Mouse (Mus musculus) limb, embryonic 15.5 days (tissue): ENCODE measurements at regions not wholly inside any gene's neighbourhood (a gene's known extent, or its start where the extent isn't known, plus 50 kb on each side); places are given as distances from the start of the nearest gene placed in this dataset.
A peak's percentile ranks its signal among the peaks of the same experiment; 100 is the strongest.

Source experiments
- ATAC-seq: fragments of 200-750 bp; cut with Nextera tagmentation; 2 replicates; pipeline ENCODE4 v1.8.0; 2017; ENCODE audit warnings: low read depth, moderate TSS enrichment; ENCODE audit not compliant: insufficient number of reproducible peaks, low FRiP score, low TSS enrichment
- H3K27ac ChIP-seq: fragments of 300-500 bp; sonication (generic); 2 replicates; pipeline ENCODE4 v1.5.1; 2015; ENCODE audit warnings: moderate library complexity, mild to moderate bottlenecking, inconsistent platforms
- H3K27me3 ChIP-seq: fragments of 300-500 bp; sonication (generic); 2 replicates; pipeline ENCODE4 v1.6.1; 2015; ENCODE audit warnings: inconsistent platforms
- H3K36me3 ChIP-seq: fragments of 300-500 bp; sonication (generic); 2 replicates; pipeline ENCODE4 v1.6.1; 2015; ENCODE audit warnings: inconsistent platforms
- H3K4me1 ChIP-seq: fragments of 300-500 bp; sonication (generic); 2 replicates; pipeline ENCODE4 v1.6.1; 2015; ENCODE audit warnings: inconsistent platforms
- H3K4me2 ChIP-seq: fragments of 300-500 bp; sonication (generic); 2 replicates; pipeline ENCODE4 v1.6.1; 2015; ENCODE audit warnings: mild to moderate bottlenecking, inconsistent platforms
- H3K4me3 ChIP-seq: fragments of 300-500 bp; sonication (generic); 2 replicates; pipeline ENCODE4 v1.5.1; 2015; ENCODE audit warnings: mild to moderate bottlenecking, inconsistent platforms
- H3K9ac ChIP-seq: fragments of 300-500 bp; sonication (generic); 2 replicates; pipeline ENCODE4 v1.6.1; 2015; ENCODE audit warnings: inconsistent platforms
- H3K9me3 ChIP-seq: fragments of 300-500 bp; sonication (generic); 2 replicates; pipeline ENCODE4 v1.6.1; 2016; ENCODE audit warnings: inconsistent platforms
- WGBS: fragments of 180-500 bp; shearing (Covaris S2); methylation state at CpG from one replicate; pipeline ENCODE4 v1.1.7; 2015; 5-methylcytosine and 5-hydroxymethylcytosine counted together

DNA sequence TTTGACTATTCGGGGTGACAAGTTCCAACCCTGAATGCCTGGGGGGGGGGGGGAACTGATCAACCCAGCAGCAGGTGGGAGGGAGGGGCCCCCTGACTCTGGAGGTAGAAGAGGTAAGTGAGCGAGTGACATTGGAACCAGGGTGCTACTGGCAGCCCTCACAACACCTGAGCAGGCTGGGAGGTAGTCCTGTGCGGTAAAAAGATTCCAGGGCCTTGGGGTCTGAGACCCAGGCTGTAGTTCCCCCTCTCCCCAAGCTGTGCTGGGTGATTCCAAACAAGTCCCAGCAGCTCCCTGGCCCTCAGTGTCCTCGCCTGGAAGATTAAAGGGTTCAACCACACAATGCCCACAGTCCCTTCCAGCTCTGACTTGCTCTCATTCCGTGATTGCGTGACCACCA, 240.4 kb downstream of the 3110018I06Rik start:
- H3K4me3 ChIP-seq: no peak overlapping the region
- no peak; the same call in 1 of the 2 replicates for ATAC-seq
- H3K27ac ChIP-seq: no peak overlapping the region
- H3K4me1 ChIP-seq: peaks cover 8% of the 10 kb centered on the region
- no peak overlapping the region for H3K9ac ChIP-seq
- H3K27me3 ChIP-seq: 0 out of 2 replicates have a peak, but pooled peaks cover under 1% of the 10 kb centered on the region
- no peaks in the 10 kb centered on the region for H3K36me3 ChIP-seq
- H3K4me2 ChIP-seq: no peak overlapping the region
- 71% methylated on average over 6 of the region's 6 CpGs for WGBS
- no peaks in the 10 kb centered on the region for H3K9me3 ChIP-seq

GRCm38 (mm10) chr12:107729301-107729700, 240.9 kb downstream of the 3110018I06Rik start:
- Histone ChIP-seq H3K9ac (no peak overlapping the region), H3K4me3 (no peak overlapping the region), H3K4me2 (no peak overlapping the region), H3K9me3 (no peaks in the 10 kb centered on the region), H3K36me3 (no peaks in the 10 kb centered on the region), H3K27me3 (0 out of 2 replicates have a peak, but pooled peaks cover 3% of the 10 kb centered on the region), H3K27ac (no peak overlapping the region), H3K4me1 (peaks cover 5% of the 10 kb centered on the region; the same call in 1 of the 2 replicates)
- 72% methylated on average over 11 of the region's 11 CpGs for WGBS
- no peak for ATAC-seq

GRCm38 (mm10) chr12:107730940-107731339, 242.5 kb downstream of the 3110018I06Rik start:
- no peaks in the 10 kb centered on the region for H3K9me3 ChIP-seq
- no peak overlapping the region for H3K27ac ChIP-seq
- H3K4me1 ChIP-seq: 0 out of 2 replicates have a peak, but pooled peaks cover 3% of the 10 kb centered on the region
- no peak for ATAC-seq
- H3K4me3 ChIP-seq: no peak overlapping the region
- WGBS: 67% methylated on average over 4 of the region's 4 CpGs
- H3K36me3 ChIP-seq: no peaks in the 10 kb centered on the region
- H3K9ac ChIP-seq: no peak overlapping the region
- no peak overlapping the region for H3K4me2 ChIP-seq
- H3K27me3 ChIP-seq: 0 out of 2 replicates have a peak, but pooled peaks cover 3% of the 10 kb centered on the region

- no peaks in the 10 kb centered on the region for H3K4me1 ChIP-seq
- no peak overlapping the region for H3K4me2 ChIP-seq
- H3K4me3 ChIP-seq: no peak overlapping the region
- H3K27ac ChIP-seq: no peak overlapping the region
- H3K9me3 ChIP-seq: no peaks in the 10 kb centered on the region
- ATAC-seq: no peak
- H3K36me3 ChIP-seq: no peaks in the 10 kb centered on the region
- WGBS: 80% methylated on average over 6 of the region's 6 CpGs
- H3K27me3 ChIP-seq: 0 out of 2 replicates have a peak, but pooled peaks cover 3% of the 10 kb centered on the region
- no peak overlapping the region for H3K9ac ChIP-seq
Measured at GRCm38 (mm10) chr12:107734536-107734935, 246.1 kb downstream of the 3110018I06Rik start.

DNA sequence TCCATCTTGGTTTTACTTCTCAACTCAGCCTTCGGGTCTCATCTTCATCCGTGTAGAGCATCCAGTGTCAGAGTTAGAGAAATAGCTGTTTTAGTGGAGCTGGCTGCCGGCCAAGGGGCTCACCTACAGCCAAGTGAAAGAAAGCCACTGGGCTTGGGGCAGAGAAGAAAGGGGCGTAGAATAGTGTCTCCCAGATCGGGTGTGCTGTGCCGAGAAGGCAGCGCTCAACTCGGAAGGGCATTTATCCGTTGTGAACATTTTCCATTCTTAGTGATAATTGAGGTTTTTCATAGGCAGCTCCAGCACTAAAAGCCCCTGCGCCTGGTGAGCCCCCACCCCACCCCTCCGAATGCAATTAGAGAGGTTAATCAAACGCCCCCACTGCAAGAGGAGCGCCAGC, 254.2 kb downstream of the 3110018I06Rik start:
- Histone ChIP-seq H3K27ac (no peak overlapping the region), H3K27me3 (no peaks in the 10 kb centered on the region), H3K4me2 (no peak overlapping the region)

GRCm38 (mm10) chr12:107744822-107745221, 256.4 kb downstream of the 3110018I06Rik start:
- 83% methylated on average over 8 of the region's 8 CpGs for WGBS

More for the DNA sequence above, 254.2 kb downstream of the 3110018I06Rik start:
- no peak for ATAC-seq
- 0 out of 2 replicates have a peak, but pooled peaks cover 7% of the 10 kb centered on the region for H3K4me1 ChIP-seq
- H3K36me3 ChIP-seq: no peaks in the 10 kb centered on the region
- H3K4me3 ChIP-seq: no peak overlapping the region
- H3K9me3 ChIP-seq: no peaks in the 10 kb centered on the region
- 47% methylated on average over 13 of the region's 13 CpGs for WGBS
- H3K9ac ChIP-seq: no peak overlapping the region

DNA sequence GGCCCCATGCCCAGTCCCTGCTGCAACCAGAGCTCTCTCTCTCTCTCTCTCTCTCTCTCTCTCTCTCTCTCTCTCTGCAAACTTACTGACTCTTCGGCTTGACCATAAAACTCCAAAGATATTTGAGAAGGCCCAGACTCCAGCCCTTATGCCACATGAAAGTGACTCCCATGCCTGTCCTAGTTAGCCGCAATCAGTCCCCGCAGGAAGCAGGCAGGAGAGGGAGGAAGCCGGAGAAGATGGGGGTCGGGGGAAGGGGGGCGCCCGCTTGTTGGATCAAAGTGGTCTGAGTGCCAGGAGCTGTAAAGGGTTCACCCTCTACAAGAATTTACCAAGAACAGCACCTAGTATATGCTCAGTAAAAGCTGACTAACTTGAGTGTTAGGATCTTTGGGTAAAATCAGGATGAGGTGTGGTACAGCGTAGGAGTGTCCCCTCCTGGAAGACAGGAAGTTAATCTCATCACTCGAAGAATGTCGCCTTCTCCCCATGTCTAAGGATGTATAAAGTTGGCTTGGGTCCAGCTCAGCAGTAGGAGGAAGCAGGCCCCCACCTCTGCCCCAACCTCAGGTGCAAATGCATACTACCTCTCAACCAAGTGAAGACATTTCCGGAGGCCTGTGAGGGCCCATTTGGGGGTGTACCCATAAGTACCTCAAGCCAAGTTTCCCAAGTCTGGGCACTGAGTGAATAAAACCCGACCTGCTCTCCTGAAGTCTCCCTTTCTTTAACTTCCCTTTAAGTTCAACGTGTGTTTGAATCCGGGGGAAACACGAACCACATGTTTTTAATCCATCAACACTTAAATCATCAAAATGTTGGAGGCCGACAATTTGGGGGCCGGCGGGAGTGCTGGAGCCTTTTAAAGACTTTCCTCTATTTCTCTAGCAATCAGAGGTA, 254.7 kb downstream of the Bcl11b start:
- H3K9me3 ChIP-seq: no peaks in the 10 kb centered on the region
- no peaks in the 10 kb centered on the region for H3K27me3 ChIP-seq
- H3K36me3 ChIP-seq: no peaks in the 10 kb centered on the region
- WGBS: 37% methylated on average over 18 of the region's 18 CpGs
- no peak overlapping the region for H3K9ac ChIP-seq
- H3K27ac ChIP-seq: peak overlapping the region; percentile 11; the same call in 1 of the 2 replicates
- H3K4me2 ChIP-seq: no peak overlapping the region
- peaks cover 35% of the 10 kb centered on the region for H3K4me1 ChIP-seq
- ATAC-seq: peak; percentile 25; the same call in 1 of the 2 replicates
- no peak overlapping the region for H3K4me3 ChIP-seq

More at GRCm38 (mm10) chr12:107744822-107745221, 256.4 kb downstream of the 3110018I06Rik start:
- Histone ChIP-seq H3K27me3 (no peaks in the 10 kb centered on the region), H3K36me3 (no peaks in the 10 kb centered on the region), H3K9ac (no peak overlapping the region), H3K9me3 (no peaks in the 10 kb centered on the region), H3K27ac (no peak overlapping the region), H3K4me3 (no peak overlapping the region), H3K4me1 (peaks cover 26% of the 10 kb centered on the region), H3K4me2 (no peak overlapping the region)
- no peak for ATAC-seq

DNA sequence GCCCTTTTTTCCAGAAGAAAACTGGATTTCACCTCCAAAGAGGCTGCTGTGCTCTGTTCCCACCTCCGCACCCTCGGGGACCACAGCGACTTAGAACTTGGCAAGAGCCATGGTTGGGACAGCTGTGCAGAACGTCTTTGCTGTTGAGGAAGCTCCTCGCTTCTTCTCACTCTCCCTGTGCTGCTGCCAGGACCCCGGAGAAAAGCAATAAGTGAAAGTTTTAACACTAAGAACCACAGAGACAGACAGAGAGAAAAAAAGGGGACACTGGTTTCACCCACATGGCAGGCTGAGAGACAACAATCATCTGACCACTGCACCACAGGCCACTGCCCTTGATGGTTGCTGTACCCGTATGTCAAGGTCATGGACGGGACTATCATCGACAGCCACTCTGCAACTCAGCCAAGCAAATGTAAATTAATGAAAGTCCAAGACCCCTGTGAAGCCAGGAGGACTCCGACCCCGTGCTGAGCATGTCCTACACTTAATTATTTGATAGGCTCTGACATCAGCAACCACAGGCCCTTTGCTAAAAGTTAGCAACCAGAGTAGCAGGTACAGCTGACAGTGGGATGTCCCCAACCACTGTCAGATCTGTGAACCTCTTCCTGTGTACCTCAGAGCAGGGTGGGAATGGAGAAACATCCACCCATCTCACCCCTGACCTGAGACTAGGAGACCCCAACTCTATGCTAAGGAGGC, 253.9 kb downstream of the Bcl11b start:
- WGBS: 41% methylated on average over 11 of the region's 11 CpGs
- no peak overlapping the region for H3K4me2 ChIP-seq

DNA sequence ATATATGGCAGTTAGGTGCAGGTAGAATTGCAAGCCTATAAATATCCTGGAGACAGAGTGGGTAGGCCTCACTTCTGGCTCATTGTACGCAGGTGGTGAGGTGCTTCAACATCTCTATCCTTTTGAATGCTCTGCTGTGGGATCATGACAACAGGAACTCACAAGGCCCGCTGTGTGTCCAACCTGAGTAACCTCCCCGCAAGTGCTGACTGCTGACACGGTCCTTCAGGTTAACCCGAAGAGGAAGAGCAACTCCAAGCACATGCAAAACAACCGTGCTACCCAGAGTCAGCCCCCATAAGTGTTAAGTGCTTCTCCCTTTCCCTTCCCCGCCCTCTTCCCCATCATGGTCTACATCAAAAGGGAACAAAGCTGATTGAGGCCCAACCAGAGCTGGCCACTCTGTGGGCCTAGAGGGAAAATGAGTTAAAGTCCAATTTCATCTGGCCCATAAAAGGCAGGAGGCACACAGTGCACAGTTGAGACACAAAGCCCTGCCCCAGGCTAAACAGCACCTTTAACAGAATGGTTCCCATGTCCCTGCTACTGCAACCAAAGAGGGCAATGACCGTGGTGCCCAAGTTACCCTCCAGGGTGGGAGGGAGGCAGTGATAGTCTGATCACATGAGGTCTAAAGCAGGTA, 253.0 kb downstream of the Bcl11b start:
- no peak for ATAC-seq
- Histone ChIP-seq H3K4me1 (peaks cover 35% of the 10 kb centered on the region), H3K36me3 (no peaks in the 10 kb centered on the region), H3K27me3 (no peaks in the 10 kb centered on the region), H3K9ac (no peak overlapping the region), H3K4me3 (no peak overlapping the region), H3K27ac (no peak overlapping the region), H3K9me3 (no peaks in the 10 kb centered on the region), H3K4me2 (no peak overlapping the region)
- WGBS: 69% methylated on average over 8 of the region's 8 CpGs

More for the DNA sequence above, 253.9 kb downstream of the Bcl11b start:
- no peaks in the 10 kb centered on the region for H3K27me3 ChIP-seq
- 0 out of 2 replicates have a peak overlapping the region, but pooled peaks have one; percentile 11 for H3K27ac ChIP-seq
- H3K9me3 ChIP-seq: no peaks in the 10 kb centered on the region
- H3K4me1 ChIP-seq: peaks cover 35% of the 10 kb centered on the region
- no peak for ATAC-seq
- H3K36me3 ChIP-seq: no peaks in the 10 kb centered on the region
- no peak overlapping the region for H3K4me3 ChIP-seq
- H3K9ac ChIP-seq: no peak overlapping the region

DNA sequence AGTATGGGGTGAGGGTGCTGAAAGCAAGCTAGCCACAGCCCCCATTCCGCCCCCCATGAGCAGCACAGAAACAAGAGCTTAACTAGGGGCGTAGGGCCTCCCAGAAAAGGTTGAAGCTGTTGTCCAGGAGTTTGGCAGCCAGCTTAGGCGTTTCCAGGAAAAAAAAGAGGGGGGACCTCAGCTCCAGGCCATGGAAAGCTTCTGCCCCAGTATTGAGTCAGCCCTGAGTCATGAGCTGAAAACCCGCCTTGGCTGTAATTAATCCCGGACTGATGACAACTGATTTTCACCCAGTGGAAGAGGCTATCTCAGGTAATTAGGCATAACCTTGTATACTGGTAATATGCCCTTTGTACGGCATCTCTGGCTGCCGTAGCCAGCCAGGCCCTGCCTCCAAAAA, 251.3 kb downstream of the Bcl11b start:
- ATAC-seq: no peak
- Histone ChIP-seq H3K27ac (0 out of 2 replicates have a peak overlapping the region, but pooled peaks have one; percentile 17), H3K27me3 (no peaks in the 10 kb centered on the region), H3K4me1 (peaks cover 41% of the 10 kb centered on the region), H3K9ac (no peak overlapping the region), H3K4me2 (no peak overlapping the region), H3K4me3 (no peak overlapping the region), H3K36me3 (no peaks in the 10 kb centered on the region), H3K9me3 (no peaks in the 10 kb centered on the region)
- WGBS: 49% methylated on average over 7 of the region's 7 CpGs

DNA sequence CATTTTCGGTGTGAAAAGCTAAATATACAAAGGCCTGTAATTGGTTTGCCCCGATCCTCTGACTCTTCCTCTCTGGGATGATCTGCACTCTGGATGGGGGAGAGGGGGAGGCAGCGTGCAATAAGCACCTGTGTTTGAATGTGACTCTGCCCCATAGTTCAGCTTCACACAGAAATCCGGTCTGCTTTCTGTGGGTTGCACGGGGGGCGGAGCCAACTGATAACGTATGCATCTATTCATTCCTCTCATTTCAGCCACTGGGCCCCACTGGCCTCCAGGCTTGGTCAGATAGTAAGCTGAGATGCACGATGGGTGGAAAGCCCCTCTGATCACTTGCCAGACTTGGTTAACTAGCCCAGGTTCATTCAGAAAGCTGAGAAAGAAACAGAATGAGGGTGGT, 250.8 kb downstream of the Bcl11b start:
- H3K27ac ChIP-seq: no peak overlapping the region

More for the DNA sequence above, 250.8 kb downstream of the Bcl11b start:
- no peak for ATAC-seq
- H3K36me3 ChIP-seq: no peaks in the 10 kb centered on the region
- peaks cover 43% of the 10 kb centered on the region for H3K4me1 ChIP-seq
- H3K9me3 ChIP-seq: no peaks in the 10 kb centered on the region
- no peaks in the 10 kb centered on the region for H3K27me3 ChIP-seq
- WGBS: 33% methylated on average over 8 of the region's 8 CpGs
- H3K9ac ChIP-seq: no peak overlapping the region
- no peak overlapping the region for H3K4me2 ChIP-seq
- no peak overlapping the region for H3K4me3 ChIP-seq
